Mouse (Mus musculus): ENCODE data around the gene Serinc4.
"Not testable (repeated sequence)": the region's sequence is repeated elsewhere in the genome, so short reads cannot be mapped to it uniquely, and the experiment has no call there.

Serinc4 gene

DNA sequence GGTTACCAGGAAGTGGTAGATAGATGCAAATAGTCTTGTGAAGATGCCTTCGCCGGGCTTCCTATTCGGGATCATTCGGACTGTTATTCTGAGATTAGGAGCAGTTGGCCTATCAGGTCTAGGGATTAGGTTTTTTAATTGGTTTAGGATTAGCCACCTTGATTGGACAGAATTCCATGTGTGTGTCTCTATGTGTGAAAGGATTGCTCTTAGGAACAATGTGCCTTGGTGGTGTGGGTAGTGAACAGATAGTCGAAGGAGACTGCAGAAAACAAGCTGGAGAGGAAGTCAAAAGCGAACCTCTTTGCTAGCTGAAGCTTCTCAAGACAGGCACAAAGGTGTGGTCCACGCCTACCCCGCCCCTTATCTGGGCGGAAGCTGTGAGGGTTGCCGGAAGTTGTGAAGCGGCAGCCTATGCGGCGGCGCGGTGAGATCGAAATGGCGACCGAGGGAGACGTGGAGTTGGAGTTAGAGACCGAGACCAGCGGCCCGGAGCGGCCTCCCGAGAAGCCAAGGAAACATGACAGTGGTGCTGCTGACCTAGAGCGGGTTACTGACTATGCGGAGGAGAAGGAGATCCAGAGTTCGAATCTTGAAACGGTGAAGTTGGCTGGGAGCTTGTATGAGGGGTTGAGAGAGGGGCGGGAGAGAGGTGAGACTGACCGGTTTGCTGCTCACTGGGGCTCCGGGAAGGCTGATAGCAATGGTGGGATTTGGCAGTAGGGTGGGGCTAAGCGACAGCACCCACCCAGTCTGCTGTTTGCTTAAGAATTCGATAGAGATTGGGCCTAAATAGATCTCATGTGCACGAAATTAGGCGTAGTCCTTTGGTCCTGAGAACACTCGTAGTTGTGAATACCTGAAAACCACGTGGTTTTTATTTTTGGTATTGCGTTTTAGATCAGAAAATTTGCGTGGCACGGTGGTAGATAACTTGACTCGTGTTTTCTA is at the start of gene Serinc4:
Gene Serinc4 (minus strand): TSS at position 90 of the 951 bp plus-strand sequence.
- DNase-seq (ENCODE audit: low read depth): peak; percentile 53

DNA sequence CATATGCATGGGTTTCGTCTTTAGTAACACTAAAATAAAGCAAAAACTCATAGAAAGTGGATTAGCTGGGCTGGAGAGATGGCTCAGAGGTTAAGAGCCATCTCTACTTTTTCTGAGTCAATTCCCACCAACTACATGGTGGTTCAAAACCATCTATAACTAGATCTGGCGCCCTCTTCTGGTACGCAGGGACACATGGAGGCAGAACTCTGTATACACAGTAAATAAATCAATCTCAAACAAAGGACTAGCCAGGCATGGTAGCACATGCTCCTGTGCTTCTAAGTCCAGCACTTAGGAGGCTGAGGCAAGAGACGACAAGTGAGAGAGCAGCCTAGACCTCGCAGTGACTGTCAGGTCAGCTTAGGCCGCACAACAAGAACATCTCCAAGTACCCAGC is 45.0 kb upstream of the Serinc4 start:
- DNase-seq (ENCODE audit: low read depth): not testable (repeated sequence)

DNA sequence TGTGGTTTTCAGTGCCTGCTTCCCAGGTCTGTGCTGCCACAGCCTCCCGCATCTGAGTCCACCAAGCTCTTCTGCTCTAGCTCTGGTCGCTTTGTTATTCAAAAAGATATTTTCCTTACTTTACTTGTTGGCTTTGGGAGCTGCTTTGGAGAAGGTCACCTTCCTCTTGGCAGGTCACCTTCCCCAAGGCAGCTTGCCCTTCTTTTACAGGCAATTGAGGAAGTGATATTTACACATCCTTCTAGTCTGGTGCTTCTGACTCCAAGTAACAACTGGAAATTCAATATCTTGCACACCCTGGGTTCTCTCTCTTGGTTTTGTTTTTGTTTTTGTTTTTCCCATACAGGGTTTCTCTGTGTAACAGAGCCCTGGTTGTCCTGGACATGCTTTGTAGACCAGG is 27.8 kb upstream of the Serinc4 start:
- DNase-seq (ENCODE audit: low read depth): not testable (repeated sequence)

DNA sequence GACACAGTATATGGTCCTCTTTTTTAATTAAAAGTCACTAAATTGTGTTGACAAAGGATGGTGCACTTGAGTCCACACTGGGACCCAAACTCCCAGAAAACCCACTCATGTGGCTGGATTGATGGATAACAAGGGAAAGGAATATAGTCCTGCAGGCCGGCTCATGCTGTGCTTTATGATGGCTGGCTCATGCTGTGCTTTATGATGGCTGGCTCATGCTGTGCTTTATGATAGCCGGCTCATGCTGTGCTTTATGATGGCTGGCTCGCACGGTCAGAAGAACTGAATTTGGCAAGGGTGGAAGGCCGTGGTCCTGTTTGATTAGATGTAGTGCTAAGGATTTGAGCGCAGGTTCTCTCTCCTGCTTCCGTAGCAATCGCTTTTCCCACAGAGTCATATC is 27.0 kb upstream of the Serinc4 start:
- DNase-seq (ENCODE audit: low read depth): no peak

DNA sequence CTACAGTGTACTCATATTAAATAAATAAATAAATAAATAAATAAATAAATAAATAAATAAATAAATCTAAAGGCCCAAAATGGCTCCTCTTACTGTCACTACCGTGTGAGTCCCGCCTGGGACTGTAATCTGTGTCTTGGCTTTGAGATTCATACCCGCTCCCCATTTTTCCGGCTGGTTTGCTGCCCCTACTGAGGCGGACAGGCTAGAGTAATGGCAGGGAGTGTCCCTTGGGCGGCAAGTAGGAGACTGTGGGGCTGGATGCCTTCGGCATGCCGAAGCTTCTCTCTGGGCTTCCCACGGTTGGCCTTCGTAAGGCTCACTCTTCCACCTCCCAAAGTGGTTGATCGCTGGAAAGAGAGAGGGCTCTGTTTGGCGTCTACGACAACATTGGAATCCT is 24.3 kb upstream of the Serinc4 start:
- not testable (repeated sequence) for DNase-seq (ENCODE audit: low read depth)

DNA sequence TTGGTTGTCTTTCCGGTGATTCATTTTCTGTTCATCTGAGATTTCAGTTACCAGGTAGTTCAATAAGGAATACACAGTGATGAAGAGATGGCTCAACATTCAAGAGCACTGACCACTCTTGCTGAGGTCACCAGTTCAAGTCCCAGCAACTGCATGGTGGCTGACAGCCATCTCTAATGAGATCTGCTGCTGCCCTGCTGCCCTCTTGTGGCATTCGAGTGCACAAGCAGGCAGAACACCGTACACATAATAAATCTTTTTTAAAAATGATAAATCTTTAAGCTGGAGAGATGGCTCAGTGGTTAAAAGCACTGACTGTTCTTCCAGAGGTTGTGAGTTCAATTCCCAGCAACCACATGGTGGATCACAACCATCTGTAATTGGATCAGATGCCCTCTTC is 23.9 kb upstream of the Serinc4 start:
- no peak for DNase-seq (ENCODE audit: low read depth)

DNA sequence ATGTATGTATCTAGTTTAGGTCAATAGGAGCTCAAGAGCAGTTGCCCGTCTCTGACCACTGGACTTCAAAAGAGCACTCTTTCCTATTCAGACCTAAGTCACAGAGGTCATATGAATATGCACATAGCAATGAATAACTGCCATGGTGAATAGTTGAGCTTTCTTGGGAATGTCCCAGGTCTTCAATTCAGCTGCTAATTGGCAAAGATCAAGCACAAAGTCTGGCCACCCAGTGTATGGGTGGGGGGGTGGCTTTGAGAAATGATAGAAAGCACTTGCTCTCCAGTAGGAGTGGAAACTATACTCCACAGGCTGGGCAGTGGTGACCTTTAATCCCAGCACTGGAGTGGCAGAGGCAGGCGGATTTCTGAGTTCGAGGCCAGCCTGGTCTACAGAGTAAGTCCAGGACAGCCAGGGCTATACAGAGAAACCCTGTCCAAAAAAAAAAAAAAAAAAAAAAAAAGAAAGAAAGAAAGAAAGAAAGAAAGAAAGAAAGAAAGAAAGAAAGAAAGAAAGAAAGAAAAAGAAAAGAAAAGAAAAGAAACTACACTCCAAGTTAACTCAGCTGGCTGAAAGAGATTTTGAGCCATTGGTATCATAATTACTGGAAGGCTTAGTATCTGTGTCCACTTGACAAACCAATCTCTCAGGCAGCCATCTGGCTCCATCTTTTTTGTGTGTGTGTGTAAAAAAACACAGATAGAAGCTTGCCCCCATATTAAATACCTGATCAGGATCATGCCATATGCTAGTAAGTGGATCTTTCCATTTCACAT is 21.1 kb upstream of the Serinc4 start:
- no peak for DNase-seq (ENCODE audit: low read depth)

DNA sequence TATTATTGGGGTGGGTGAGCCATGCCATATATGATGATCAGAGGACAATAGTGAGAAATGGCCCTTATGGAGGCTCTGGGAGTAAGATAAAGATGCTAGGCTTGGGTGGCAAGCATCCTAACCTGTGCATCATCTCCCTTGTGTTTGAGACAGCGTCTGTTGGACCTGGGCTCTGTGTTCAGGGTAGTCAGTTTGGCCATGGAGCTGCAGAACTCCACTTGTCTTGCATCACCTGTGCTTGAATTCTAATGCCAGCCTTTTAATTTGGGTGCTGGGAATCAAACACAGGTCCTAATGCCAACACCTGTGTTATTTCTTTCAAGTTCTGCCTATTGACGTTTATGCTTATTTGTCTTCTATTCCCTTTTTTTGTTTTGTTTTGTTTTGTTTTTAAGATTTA is 18.7 kb upstream of the Serinc4 start:
- not testable (repeated sequence) for DNase-seq (ENCODE audit: low read depth)

DNA sequence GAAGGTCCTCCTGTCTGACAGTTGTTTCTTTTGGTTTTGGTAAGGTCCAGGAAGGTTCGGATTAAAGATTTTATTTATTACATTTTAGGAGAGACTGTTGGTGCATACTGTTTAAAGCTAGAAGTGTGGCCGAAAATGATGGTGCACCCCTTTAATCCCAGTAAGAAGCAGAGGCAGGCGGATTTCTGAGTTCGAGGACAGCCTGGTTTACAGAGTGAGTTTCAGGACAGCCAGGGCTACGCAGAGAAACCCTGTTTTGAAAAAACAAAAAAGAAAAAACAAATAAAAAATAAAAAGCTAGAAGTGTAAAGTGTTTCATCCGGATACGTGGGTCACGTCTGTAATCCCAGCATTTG is 17.6 kb upstream of the Serinc4 start:
- DNase-seq (ENCODE audit: low read depth): no peak

DNA sequence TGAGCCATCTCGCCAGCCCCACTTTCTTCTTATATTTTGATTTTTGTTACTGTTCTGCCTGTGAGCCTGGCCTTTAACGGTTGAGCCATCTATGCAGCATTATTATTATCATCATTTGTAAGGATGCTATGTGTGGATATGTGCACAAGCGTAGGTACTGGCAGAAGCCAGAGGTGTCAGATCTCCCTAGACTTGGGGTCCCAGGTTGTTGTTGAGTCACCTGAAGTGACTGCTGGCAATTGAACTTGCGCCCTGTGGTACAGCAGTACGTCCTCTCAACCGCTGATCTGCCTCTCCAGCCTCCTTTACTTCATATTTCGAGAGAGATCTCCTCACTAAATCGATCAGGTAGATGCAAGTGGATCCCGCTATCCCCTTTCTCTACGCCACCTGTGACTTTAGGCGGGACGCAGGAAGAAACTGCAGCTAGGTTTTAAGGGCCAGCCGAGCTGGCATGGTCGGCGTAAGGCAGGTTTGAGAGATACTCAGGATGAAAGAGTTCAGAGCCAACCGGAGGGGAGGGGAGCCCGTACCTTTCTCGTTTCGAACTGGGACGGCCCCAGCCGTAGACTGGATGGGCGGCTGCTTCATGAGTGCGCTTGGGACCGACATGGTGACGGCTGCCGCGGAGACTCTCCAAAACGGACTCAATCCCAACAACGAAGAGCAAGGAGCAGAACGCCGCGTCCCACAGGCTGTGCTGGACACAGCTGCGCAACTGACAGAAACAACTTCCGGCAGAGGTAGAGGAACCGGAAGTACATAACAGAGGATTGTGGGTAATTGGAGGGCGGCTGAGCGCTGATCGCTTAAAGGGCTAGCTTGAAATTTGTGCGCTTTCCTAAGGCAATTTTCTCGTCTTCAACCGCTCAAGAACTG is 17.0 kb upstream of the Serinc4 start, which contains the start of gene Mfap1b:
Gene Mfap1b (minus strand): TSS at position 767 of the 879 bp plus-strand sequence.
- peak; percentile 77 for DNase-seq (ENCODE audit: low read depth)

DNA sequence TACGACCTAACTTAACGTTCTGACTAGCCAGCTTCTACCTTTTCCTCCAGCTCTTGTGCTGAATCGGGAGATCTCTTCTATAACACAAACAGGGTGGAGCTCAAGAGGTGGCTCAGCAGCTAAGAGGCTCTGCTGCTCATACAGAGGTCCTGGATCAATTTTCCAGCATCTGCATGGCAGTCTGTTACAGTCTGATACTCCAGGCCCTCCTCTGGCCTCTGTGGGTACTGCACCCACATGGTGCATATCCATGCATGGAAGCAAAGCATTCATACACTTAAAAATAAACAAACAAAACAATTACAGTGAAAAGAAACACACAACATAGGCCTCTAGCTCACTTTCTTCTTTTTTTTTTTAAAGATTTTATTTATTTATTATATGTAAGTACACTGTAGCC is 16.2 kb upstream of the Serinc4 start:
- not testable (repeated sequence) for DNase-seq (ENCODE audit: low read depth)

DNA sequence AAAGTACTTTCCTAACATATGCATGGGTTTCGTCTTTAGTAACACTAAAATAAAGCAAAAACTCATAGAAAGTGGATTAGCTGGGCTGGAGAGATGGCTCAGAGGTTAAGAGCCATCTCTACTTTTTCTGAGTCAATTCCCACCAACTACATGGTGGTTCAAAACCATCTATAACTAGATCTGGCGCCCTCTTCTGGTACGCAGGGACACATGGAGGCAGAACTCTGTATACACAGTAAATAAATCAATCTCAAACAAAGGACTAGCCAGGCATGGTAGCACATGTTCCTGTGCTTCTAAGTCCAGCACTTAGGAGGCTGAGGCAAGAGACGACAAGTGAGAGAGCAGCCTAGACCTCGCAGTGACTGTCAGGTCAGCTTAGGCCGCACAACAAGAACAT is 12.4 kb upstream of the Serinc4 start:
- DNase-seq (ENCODE audit: low read depth): not testable (repeated sequence)

DNA sequence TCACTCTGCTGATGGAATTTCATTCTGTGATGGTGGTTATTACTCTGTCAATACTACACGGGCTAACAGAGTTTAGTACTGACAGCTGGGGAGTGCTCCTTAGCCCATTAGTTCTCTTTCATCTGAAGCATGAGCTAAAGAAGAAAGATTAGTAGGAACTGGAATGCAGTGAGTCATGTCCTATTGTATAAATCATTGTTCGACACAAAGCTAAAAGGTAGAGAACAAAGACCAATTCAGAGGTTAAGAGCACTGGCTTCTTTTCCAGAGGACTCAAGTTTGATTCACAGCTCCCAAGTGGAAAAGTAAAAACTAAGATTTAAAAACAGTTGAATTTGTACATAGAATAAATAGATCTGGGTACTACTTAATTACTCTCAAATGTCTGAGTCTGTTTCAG is 3.5 kb upstream of the Serinc4 start:
- DNase-seq (ENCODE audit: low read depth): no peak

DNA sequence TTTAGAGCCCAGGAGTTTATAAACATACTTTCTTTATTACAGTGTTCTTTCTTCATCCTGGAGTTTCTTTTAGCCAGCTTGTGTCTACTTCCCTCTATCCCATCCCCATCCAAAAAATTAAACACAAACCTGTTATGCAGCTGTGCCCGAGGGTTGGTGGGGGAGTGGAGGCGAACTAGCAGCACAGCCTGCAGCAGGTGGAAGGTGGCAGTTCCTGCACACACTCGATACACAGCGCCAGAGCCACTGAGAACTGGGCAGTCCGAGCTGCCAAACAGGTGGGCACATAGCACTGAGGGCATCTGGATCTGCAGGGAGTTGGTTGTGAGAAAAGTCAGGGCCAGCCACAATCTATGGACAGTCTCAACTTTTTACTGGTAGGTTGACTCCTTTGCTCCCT is 1.0 kb downstream of the Serinc4 start:
- no peak for DNase-seq (ENCODE audit: low read depth)

DNA sequence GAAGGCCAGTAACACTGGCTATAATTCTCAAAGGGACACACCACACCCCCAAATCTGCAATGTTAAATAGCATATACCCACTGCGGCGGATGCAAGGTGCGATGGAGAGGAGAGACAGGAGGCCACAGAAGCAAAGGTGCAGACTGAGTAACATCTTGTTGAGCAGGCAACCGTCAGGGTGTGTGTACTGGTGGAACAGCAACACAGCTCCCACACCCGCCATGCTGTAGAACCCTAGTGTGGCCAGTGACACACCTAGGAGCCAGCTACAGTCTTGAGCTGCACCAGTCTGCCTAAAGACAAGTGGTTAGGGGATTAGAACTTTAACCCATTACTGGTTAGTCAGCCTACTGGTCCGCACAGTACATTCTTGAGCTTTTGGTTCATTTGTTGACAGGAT is 2.7 kb downstream of the Serinc4 start:
- DNase-seq (ENCODE audit: low read depth): no peak

DNA sequence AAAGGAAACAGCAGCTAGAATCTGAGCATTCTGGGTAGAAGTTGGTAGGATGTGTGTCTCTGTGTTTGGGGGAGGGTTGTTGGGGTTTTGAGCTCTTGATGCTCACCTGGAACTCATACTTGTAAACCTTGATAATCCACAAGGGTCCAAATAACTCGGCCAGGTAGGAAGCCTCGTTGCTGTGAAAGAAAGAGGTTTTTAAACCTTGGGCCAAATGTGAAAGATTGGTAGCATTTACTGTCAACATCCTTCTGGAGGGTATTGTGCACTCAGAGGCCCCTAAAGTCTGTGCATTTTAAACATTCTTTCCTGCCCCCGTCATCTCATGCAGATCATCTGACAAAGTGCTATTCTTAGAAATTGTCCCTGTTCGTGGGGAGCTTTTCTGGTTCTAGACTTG is 3.6 kb downstream of the Serinc4 start, which contains the start of gene Hypk:
Gene Hypk (plus strand): TSS at position 301 of the 400 bp plus-strand sequence.
- DNase-seq (ENCODE audit: low read depth): no peak

DNA sequence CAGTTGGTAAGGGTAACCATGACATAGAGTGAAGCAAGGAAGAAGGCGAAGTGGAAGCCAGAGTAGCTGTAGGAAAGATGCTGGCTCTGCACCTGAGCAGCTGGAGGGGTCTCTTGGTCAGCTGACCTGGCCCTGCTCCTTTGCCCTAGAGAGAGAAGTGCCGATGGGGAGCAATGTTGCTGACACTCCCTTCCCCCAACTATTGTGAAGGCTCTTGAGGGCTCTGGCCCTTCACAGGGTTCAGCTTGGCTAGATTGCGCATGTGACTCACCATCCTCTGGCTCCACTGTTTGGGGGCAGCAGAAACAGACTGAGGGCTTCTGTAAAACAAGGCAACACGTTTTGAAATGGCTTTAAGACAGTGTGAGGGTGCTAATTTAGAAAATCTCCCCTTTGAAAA is 4.2 kb downstream of the Serinc4 start:
- DNase-seq (ENCODE audit: low read depth): no peak

DNA sequence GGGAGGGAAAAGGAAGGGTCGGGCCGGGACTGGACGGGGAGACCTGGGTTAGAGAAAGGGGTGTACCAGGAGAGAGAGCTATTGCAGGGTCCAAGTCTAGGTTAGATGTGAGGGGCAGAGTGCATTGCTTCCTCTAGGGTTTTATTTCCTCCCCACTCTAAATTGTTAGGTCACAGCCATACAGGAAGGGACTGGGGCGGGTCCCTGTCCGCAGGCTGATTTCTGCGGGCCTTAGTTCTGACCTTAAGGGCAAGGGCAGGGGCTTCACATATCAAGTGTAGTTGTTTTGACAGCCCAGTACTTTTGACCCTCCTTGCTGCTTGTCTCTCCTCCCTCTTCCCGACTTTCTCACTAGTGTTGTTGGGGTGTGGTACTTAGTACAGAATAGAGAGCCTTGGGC is 6.5 kb downstream of the Serinc4 start:
- no peak for DNase-seq (ENCODE audit: low read depth)

DNA sequence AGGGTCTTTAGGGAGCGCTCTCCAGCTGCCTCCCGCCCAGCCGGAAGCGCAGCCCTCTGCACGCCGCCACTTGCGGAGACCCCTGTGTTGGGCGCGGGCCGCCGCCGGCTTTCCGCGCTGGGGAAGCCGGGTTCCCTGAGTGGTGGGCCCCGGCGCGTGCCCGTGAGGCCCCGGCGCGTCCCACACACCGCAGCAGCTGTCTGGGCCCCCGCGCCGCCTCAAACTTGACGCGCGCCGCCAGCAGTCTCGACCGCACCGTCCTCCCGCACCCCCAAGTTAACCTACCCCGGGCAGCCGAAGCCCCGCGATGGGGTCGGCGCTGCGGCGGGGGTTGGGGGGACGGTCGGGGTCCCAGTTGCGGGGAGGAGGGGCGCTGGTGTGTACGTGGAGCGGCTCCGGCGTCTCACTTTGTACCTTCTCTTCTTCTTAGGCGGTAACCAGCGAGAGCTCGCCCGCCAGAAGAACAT is 7.0 kb downstream of the Serinc4 start:
- no peak for DNase-seq (ENCODE audit: low read depth)

DNA sequence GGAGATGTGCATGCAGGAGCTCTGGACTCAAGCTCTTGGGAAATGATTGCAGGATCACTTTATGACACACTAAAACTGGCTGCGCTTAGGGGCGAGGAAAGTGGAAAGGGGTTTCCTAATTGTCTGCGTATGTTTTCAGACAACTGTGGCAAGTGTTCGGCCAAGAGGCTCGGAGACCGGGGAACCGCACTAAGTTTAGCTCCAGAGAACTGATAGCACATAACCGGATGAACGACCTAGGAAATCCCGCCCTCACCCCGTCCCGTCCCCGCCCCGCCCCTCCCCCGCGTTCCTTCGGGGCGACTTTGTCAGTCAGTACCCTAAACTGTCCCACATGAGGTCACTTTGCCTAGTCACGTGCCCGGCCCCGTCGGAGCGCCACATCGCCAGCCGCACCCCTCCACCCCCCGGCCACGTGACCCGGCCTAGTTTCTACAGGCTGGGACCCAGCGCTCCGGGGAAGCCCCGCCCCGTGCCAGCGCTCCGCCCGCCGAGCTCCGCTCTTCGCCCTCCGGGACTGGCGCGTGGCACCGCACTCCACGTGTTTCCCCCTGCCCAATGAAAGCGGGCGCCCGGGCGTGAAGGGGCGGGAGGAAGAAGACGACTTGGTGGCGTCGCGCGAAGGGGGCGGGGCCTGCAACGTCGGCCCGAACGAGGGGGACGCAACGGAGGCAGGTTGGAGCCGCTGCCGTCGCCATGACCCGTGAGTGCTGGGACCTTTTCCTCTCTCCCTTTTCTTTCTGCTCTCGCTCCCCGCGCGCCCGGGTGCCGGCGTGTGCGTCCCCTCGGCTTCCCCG is 7.6 kb downstream of the Serinc4 start, which contains the start of gene Serf2:
Gene Serf2 (plus strand): TSS at position 457 of the 797 bp plus-strand sequence.
- DNase-seq (ENCODE audit: low read depth): peak; percentile 96

DNA sequence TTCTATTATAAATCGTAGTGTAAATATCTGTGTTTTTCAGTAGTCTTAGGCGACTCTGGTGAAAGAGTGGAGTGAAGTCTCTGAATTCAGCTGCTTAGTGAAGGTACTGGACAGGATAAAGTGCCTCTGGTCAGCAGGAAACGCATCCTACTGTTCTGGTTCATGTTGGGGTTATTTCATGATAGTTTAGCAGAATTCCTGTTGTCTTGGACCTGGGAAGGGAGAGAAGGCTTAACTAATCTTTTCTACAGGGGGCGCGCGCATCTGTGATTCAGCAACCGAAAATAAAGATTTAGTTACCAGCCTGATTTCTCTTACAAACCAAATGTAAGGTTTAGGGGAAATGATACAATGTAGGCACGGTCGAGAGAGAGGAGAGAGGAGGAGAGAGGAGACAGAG is 8.4 kb downstream of the Serinc4 start:
- peak; percentile 43 for DNase-seq (ENCODE audit: low read depth)
